Mouse (Mus musculus): ENCODE measurements around the gene Zfc3h1. TPM values are rescaled to one million over a fixed set of nuclear protein-coding genes. Genes with fewer than 3 reads are reported as not detected.

Gene Zfc3h1
- polyA plus RNA-seq, 1 experiment from 2014 or later, result 22.2 TPM

DNA sequence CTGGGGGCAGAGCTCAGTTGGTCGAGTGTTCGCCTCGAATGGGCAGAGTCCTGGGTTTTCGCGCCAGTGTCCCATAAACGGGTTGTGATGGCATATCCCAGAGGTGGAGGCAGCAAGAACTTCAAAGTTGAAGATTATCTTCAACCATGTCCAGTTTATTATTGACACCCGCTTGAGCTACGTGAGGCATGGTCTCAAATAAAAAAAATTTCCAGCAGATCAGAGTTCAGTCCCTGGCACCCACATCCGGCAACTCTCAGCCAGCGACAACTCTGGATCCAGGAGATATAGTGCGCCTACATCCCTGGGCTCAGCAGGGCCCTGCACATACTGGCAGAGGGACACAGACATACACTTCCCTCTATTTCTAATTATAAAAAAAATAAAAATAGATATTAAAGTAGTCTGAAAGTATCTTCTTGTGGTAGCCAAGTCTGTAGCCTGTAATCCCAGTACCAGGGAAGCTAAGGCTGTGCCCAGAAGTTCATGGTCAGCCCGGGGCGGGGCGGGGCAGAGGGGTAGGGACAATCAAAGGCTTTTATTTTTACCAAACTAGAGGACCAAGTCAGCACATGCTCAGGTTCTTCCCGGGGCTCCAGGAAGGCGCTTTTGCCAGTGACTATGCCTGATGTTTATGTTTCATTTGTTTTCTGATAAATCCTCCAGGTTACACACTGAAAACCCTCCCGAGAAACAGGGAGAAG lies 26.4 kb upstream of the Zfc3h1 start:
- H3K4me2 ChIP-seq (replicated peaks), result no peak overlapping the region
- H3K4me1 ChIP-seq, result peaks cover 19% of the 10 kb centered on the region
- no peaks in the 10 kb centered on the region for H3K27me3 ChIP-seq
- H3K9ac ChIP-seq, result no peak overlapping the region
- H3K36me3 ChIP-seq, result peaks cover 16% of the 10 kb centered on the region
- H3K4me3 ChIP-seq, result no peak overlapping the region
- H3K27ac ChIP-seq, result no peak overlapping the region
- no peaks in the 10 kb centered on the region for H3K9me3 ChIP-seq
- no peak for ATAC-seq (ENCODE audit: low FRiP score, low read depth)
- WGBS, result 92% methylated on average over 17 of the region's 17 CpGs

DNA sequence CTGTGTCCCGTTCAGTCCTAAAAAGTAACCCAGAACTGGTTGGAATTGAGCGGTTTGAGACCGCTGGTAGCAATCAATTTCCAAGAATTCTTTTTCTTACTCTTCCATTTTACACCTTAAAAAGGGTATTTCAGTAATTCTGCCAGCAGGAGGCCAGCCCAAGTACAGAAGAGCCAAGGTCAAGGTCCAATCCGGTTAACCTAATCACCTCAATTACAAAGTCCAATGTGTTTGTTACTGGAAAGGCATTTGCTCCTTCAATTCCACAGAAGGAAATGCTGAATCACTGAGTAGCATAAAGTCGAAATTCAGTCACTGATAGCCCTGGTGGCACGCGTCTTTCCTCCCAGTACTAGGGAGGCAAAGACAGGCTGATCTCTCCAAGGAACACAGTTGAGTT lies 25.7 kb upstream of the Zfc3h1 start:
- no peaks in the 10 kb centered on the region for H3K27me3 ChIP-seq
- no peak overlapping the region for H3K27ac ChIP-seq
- no peaks in the 10 kb centered on the region for H3K9me3 ChIP-seq
- H3K4me1 ChIP-seq, result peaks cover 19% of the 10 kb centered on the region
- WGBS, result 92% methylated on average over 7 of the region's 7 CpGs
- H3K36me3 ChIP-seq, result peaks cover 16% of the 10 kb centered on the region
- no peak for ATAC-seq (ENCODE audit: low FRiP score, low read depth)
- no peak overlapping the region for H3K4me2 ChIP-seq (replicated peaks)
- H3K4me3 ChIP-seq, result no peak overlapping the region
- H3K9ac ChIP-seq, result no peak overlapping the region

DNA sequence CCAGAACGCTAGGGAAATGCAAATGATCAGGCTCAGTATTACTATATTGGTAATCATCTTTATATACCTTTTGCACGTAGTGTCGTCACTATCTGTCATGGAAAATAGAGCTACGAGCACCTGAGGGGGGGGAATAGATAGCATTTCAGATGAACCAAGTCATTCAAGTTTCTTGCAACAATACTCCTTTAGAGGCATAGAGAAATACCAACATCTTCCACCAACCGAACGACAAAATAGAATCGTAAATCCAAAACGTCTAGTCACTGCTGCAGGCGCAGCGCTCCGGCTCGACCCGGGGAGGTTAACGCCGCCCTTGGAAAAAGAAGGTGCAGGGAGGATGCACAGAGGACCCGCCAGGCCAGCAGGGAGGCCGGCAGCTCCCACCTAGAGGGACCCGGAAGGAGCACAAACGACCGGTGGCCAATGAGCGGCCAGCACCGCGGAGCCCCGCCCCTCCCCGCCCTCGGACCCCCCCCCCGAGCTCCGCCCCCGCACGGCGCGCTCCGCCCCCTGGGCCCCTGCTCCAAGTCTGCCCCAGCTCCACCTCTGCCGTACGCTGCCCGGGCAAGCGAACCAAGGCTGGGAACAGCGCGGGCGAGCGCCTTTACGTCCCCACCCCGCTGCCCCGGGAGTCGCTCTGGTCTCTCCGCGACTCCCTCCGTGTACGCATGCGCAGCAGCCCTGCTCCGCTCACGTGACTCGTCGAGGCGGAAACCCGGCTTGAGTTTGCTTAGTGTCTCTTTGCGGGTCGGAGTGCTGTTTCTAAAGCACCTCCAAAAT lies 22.7 kb upstream of the Zfc3h1 start, which contains the start of gene Tmem19:
Gene Tmem19, minus strand, starts transcription at position 662 of the 783 bp plus-strand sequence.
- Histone ChIP-seq H3K36me3 (peaks cover 4% of the 10 kb centered on the region; the same call in 1 of the 2 replicates), H3K4me1 (peaks cover 19% of the 10 kb centered on the region), H3K27me3 (no peaks in the 10 kb centered on the region), H3K9ac (peak within 1 kb of the TSS; percentile 64), H3K27ac (peak within 1 kb of the TSS; percentile 90), H3K9me3 (no peaks in the 10 kb centered on the region), H3K4me3 (peak within 1 kb of the TSS; percentile 61), H3K4me2 (replicated peaks) (peak within 1 kb of the TSS; percentile 67)
- ATAC-seq (ENCODE audit: low FRiP score, low read depth), result peak; percentile 99
- under 1% methylated on average over 53 of the region's 58 CpGs for WGBS

DNA sequence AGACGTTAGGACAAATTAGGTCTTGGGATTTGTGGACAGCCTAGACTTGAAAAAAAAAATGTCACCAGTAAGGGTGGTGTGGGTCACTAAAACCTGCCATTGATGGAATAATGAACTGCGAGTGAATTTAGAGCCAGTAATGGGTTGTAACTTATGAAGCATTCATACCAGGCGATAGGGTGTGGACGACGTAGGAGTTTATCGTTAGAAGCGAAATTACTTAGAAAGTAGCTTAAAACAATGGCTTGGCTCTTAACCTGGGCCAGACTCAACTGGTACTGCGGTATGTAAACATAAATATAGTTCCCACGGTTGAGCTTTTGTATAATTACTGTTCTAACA lies 22.2 kb upstream of the Zfc3h1 start:
- Histone ChIP-seq H3K4me3 (peak overlapping the region; percentile 61), H3K4me1 (peaks cover 19% of the 10 kb centered on the region), H3K4me2 (replicated peaks) (peak overlapping the region; percentile 67), H3K27ac (peak overlapping the region; percentile 90; the same call in 1 of the 2 replicates), H3K9ac (peak overlapping the region; percentile 64), H3K27me3 (no peaks in the 10 kb centered on the region), H3K9me3 (no peaks in the 10 kb centered on the region), H3K36me3 (no peaks in the 10 kb centered on the region)
- 7% methylated on average over 9 of the region's 9 CpGs for WGBS
- peak; percentile 12 for ATAC-seq (ENCODE audit: low FRiP score, low read depth)

DNA sequence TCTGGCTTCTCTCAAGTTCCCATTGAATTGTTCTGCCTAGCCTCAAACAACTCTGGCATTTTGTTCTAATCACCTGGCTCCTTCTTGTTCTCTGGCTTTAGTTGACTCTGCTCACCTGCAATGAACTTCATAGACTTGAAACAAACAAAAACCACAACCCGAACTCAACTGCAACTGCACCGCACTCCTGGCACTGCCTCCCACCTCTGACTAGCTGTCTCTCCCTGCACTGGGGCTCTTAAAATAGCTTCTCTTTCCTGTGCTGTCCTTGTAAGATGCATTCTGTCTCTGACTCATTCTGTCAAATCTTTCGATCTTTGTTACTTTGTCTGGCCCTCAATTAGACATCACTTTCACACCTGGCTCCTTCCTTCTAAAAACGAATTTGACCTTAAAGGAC lies 21.6 kb upstream of the Zfc3h1 start:
- H3K9me3 ChIP-seq, result no peaks in the 10 kb centered on the region
- no peaks in the 10 kb centered on the region for H3K36me3 ChIP-seq
- peaks cover 19% of the 10 kb centered on the region for H3K4me1 ChIP-seq
- peak overlapping the region; percentile 61 for H3K4me3 ChIP-seq
- ATAC-seq (ENCODE audit: low FRiP score, low read depth), result no peak
- 87% methylated on average over 4 of the region's 4 CpGs for WGBS
- no peak overlapping the region for H3K27ac ChIP-seq
- peak overlapping the region; percentile 64 for H3K9ac ChIP-seq
- H3K27me3 ChIP-seq, result no peaks in the 10 kb centered on the region
- H3K4me2 ChIP-seq (replicated peaks), result peak overlapping the region; percentile 67

DNA sequence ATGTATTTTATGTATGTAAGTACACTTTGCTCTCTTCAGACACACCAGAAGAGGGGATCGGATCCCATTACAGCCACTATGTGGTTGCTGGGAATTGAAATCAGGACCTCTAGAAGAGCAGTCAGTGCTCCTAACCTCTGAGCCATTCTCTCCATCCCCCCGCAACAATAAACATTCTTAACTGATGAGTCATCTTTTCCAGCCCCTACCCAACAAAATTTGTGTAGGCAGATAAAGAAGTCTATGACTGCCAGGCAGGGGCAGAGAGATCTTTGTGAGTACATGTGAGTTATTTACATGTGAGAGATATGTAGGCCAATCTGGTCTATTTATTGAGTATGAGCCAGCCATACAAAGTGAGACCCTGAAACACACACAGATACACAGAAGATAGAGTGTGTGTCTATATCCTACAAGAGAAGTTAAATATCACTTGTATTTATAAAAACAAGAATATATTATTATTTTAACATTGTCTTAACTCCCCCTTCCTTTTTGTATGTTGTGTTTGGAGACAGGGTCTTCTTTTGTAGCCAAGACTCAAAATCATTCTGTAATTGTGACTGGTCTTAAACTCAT lies 3.2 kb upstream of the Zfc3h1 start:
- Histone ChIP-seq H3K4me3 (no peak overlapping the region), H3K9ac (no peak overlapping the region), H3K27ac (no peak overlapping the region), H3K9me3 (no peaks in the 10 kb centered on the region), H3K27me3 (no peaks in the 10 kb centered on the region), H3K4me1 (peaks cover 20% of the 10 kb centered on the region), H3K4me2 (replicated peaks) (no peak overlapping the region), H3K36me3 (peaks cover 5% of the 10 kb centered on the region; the same call in 1 of the 2 replicates)
- 83% methylated on average over 2 of the region's 2 CpGs for WGBS
- ATAC-seq (ENCODE audit: low FRiP score, low read depth), result no peak

DNA sequence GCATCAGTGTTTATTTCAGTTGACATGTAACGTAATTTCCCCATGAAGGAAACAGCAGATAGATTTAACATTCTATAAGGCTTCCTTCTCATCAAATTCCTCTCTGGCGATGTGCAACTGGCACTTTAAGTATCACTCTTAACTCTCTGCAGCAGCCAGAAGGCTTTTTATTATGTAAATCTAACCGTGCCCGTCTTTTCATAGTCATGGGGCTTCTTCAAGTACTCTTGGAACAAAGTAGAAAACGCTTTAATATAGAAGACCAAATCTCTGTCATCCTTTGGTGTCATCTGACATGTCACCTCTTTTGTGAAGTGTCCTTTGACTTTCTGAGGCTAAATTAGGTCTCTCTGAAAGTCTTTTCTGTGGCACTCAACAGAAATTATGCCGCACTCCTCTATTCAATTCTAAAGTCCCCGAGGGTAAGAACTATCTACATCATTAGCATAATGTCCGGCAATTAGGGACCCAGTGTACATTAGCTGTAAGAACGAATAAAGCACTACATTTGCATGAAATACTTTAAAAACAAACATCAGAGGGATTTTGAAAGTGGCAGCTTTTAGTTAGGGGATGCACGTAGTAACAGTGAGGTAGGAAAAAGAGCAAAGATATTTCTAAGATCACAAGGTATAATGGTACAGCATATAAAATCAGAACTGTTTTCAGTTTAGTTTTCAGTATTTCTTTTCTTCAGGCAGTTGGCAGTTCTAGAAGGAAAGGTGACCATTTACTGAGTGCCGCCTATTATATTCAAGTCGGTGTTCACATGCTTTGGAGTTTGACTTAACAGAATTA lies 1.7 kb upstream of the Zfc3h1 start:
- H3K27ac ChIP-seq, result peak overlapping the region; percentile 98; the same call in 1 of the 2 replicates
- no peak for ATAC-seq (ENCODE audit: low FRiP score, low read depth)
- H3K9ac ChIP-seq, result peak overlapping the region; percentile 97

DNA sequence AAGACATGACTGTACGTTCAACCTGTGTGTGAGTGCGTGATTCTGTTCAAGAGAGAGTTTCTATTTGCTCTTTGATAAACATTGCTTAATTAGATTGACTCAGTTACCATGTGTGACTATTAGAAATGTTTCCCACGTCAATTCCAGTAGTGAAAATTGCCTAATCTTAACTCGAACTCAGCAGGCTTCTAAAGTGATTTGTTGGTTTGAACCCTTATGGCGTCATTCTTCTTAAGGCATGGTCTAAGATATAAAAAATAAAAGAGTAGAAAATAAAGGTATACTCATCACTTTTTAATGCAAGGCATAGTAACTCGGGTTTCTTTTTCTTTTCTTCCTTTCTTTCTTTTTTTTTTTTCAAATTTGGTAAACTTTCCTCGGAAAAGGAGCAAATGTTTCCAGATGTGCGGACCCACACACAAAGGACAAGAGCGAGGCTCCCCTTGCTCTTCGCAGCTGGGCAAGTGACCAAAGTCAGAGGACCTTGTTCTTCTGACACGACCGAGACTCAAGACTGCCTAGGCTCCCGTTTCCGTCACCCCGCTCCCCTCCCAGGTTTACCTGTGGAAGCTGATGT lies 1.0 kb upstream of the Zfc3h1 start:
- H3K9ac ChIP-seq, result peak overlapping the region; percentile 97
- H3K4me1 ChIP-seq, result peaks cover 33% of the 10 kb centered on the region
- 1% methylated on average over 15 of the region's 15 CpGs for WGBS
- H3K27me3 ChIP-seq, result no peaks in the 10 kb centered on the region
- no peaks in the 10 kb centered on the region for H3K9me3 ChIP-seq
- peak overlapping the region; percentile 76 for H3K4me2 ChIP-seq (replicated peaks)
- H3K36me3 ChIP-seq, result peaks cover 5% of the 10 kb centered on the region; the same call in 1 of the 2 replicates
- no peak for ATAC-seq (ENCODE audit: low FRiP score, low read depth)
- H3K27ac ChIP-seq, result peak overlapping the region; percentile 98
- peak overlapping the region; percentile 93 for H3K4me3 ChIP-seq

More for the DNA sequence above, 1.7 kb upstream of the Zfc3h1 start:
- Histone ChIP-seq H3K9me3 (no peaks in the 10 kb centered on the region), H3K4me1 (peaks cover 26% of the 10 kb centered on the region), H3K4me2 (replicated peaks) (peak overlapping the region; percentile 76), H3K4me3 (peak overlapping the region; percentile 93), H3K27me3 (no peaks in the 10 kb centered on the region), H3K36me3 (peaks cover 5% of the 10 kb centered on the region; the same call in 1 of the 2 replicates)
- WGBS, result 44% methylated on average over 12 of the region's 12 CpGs

DNA sequence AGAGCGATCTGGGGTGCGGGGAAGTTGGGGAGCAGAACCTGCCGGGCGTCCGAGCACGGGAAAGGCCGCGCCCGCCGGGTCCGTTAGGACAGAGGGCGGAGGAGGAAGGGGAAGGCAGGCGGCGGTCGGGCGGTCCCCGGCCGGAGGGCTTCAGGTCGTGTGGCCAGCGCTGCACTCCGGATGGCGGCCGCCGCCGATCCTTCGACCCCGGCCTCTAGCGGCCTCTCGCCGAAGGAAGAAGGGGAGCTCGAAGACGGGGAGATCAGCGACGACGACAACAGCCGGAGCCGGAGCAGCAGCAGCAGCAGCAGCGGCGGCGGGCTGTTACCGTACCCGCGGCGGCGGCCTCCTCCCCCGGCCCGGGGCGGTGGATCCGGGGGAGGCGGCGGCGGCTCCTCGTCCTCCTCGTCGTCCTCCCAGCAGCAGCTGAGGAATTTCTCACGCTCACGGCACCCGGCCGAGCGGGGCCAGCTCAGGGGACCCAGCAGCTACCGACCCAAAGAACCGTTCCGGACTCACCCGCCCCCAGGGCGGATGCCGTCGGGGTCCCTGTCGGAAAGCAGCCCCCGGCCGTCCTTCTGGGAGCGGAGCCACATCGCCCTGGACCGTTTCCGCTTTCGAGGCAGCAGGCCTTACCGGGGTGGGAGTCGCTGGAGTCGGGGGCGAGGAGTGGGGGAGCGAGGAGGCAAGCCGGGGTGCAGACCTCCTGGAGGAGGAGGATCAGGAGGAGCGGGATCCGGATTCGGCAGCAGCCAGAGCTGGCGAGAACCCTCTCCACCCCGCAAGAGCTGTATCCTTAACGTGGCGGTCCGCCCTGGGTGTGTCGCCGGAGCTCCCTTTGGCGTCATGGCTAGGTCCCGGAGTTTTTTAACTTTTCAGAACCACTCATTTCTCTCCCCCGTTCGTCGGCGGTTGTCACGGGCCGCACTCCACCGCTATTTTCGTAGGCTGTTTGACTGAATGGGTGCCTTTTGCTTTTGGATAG lies 551 bp downstream of the Zfc3h1 start:
- Histone ChIP-seq H3K9me3 (no peaks in the 10 kb centered on the region), H3K4me2 (replicated peaks) (peak overlapping the region; percentile 76), H3K4me1 (peaks cover 33% of the 10 kb centered on the region), H3K9ac (peak overlapping the region; percentile 97), H3K27me3 (no peaks in the 10 kb centered on the region), H3K36me3 (peaks cover 14% of the 10 kb centered on the region), H3K27ac (peak overlapping the region; percentile 98), H3K4me3 (peak overlapping the region; percentile 93)
- peak; percentile 4 for ATAC-seq (ENCODE audit: low FRiP score, low read depth)
- WGBS, result under 1% methylated on average over 97 of the region's 101 CpGs

DNA sequence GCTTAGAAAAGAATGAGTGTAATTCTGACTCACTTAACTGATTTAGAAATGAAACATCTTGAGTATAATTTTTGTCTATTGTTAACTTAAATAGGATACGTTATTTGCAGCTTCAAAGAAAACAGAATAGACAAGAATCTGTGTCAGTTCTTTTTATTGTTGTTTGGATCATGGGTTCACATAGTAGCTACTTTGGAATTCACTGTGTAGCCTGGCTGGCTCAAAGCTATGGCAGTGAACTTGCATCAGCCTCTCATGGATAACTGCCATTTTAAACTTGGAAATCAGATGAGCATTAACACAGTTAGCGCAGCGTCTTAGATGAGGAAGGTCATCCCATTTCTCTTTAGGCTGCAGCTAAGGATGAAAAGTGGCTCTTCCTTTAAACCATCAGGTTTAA lies 3.1 kb downstream of the Zfc3h1 start:
- Histone ChIP-seq H3K36me3 (peaks cover 22% of the 10 kb centered on the region), H3K4me3 (peak overlapping the region; percentile 15), H3K9me3 (no peaks in the 10 kb centered on the region), H3K27me3 (no peaks in the 10 kb centered on the region), H3K4me1 (peaks cover 32% of the 10 kb centered on the region), H3K27ac (no peak overlapping the region), H3K4me2 (replicated peaks) (peak overlapping the region; percentile 76), H3K9ac (no peak overlapping the region)
- 91% methylated on average over 3 of the region's 3 CpGs for WGBS
- ATAC-seq (ENCODE audit: low FRiP score, low read depth), result no peak

Measured in limb, embryonic 13.5 days (tissue).